Mouse (Mus musculus) liver, postnatal 0 days (tissue): ENCODE measurements at regions not wholly inside any gene's neighbourhood (a gene's known extent, or its start where the extent isn't known, plus 50 kb on each side); places are given as distances from the start of the nearest gene placed in this dataset.

Experiments used
- ATAC-seq: fragments of 200-750 bp; cut with Nextera tagmentation; 2 replicates; pipeline ENCODE4 v1.8.0; 2017; ENCODE audit warnings: mild to moderate bottlenecking, moderate library complexity
- DNase-seq: peaks from one replicate; pipeline ENCODE4 v3.0.0-alpha.2; 2016
- H3K27ac ChIP-seq: fragments of 300-500 bp; sonication (generic); 2 replicates; pipeline ENCODE4 v1.5.1; 2014; ENCODE audit warnings: antibody characterized with exemption, moderate library complexity, mild to moderate bottlenecking, low read depth
- H3K27me3 ChIP-seq: fragments of 300-500 bp; sonication (generic); 2 replicates; pipeline ENCODE4 v1.6.1; 2014; ENCODE audit warnings: low read length, control low read depth, mixed read lengths; ENCODE audit not compliant: insufficient read depth
- H3K36me3 ChIP-seq: fragments of 300-500 bp; sonication (generic); replicated peaks from 2 replicates; pipeline ENCODE4 v1.6.1; 2014; ENCODE audit warnings: mild to moderate bottlenecking, control low read depth, low read length, moderate library complexity, mixed read lengths; ENCODE audit not compliant: insufficient read depth
- H3K4me1 ChIP-seq: fragments of 300-500 bp; sonication (generic); 2 replicates; pipeline ENCODE4 v1.6.1; 2014; ENCODE audit warnings: antibody characterized with exemption, mild to moderate bottlenecking, control low read depth; ENCODE audit not compliant: insufficient read depth
- H3K4me2 ChIP-seq: fragments of 300-500 bp; sonication (generic); 2 replicates; pipeline ENCODE4 v1.6.1; 2014; ENCODE audit warnings: low read depth, mild to moderate bottlenecking, low read length, moderate library complexity, mixed read lengths
- H3K4me3 ChIP-seq: fragments of 300-500 bp; sonication (generic); 2 replicates; pipeline ENCODE4 v1.5.1; 2014; ENCODE audit warnings: low read depth, low read length
- H3K9ac ChIP-seq: fragments of 300-500 bp; sonication (generic); replicated peaks from 2 replicates; pipeline ENCODE4 v1.6.1; 2014; ENCODE audit warnings: mild to moderate bottlenecking, moderate library complexity
- H3K9me3 ChIP-seq: fragments of 300-500 bp; sonication (generic); 2 replicates; pipeline ENCODE4 v1.6.1; 2016; ENCODE audit warnings: mild to moderate bottlenecking, control low read depth, low read length, mixed read lengths
- CTCF ChIP-seq: sonication (generic); IDR thresholded peaks from 2 replicates; pipeline ENCODE4 v1.5.1; 2016; ENCODE audit warnings: antibody characterized with exemption, low read depth
- EP300 ChIP-seq: IDR thresholded peaks from 2 replicates; pipeline ENCODE4 v1.6.1; 2016; ENCODE audit warnings: antibody characterized with exemption, low read depth, mild to moderate bottlenecking
- WGBS: fragments of 180-500 bp; shearing (Covaris S2); extraction: QIAGEN DNeasy Blood & Tissue Kit; methylation state at CpG from one replicate; pipeline ENCODE4 v1.1.7; 2014; ENCODE audit not compliant: insufficient replicate concordance; 5-methylcytosine and 5-hydroxymethylcytosine counted together

DNA sequence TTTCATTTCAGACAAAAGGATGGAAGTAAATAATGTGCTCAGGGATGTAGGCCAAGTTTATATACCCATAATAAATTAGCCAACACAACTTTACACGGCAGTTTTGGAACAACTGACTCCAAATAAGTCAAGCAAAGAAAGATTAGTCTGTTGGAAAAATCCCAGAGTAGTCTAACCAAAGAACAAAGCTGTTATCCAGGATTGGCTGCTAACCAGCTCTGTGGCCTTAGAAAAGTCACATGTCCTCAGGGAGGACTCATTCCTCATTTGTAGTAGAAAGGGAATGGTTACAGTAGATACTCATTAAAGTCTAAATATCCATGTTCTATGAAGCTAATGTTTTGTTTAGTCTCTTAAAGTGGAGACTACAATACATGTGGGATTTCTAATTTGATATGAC is 130.6 kb upstream of the Mid1 start:
- H3K9me3 ChIP-seq = no peaks in the 10 kb centered on the region; the same call in 1 of the 2 replicates
- no peak for DNase-seq
- no peaks in the 10 kb centered on the region for H3K27me3 ChIP-seq
- H3K4me2 ChIP-seq = no peak overlapping the region
- H3K27ac ChIP-seq = no peak overlapping the region
- no peaks in the 10 kb centered on the region for H3K36me3 ChIP-seq
- ATAC-seq = no peak
- TF ChIP-seq EP300 (no peak), CTCF (no peak)
- H3K9ac ChIP-seq = no peak overlapping the region
- no peak overlapping the region for H3K4me3 ChIP-seq
- WGBS = 45% methylated on average over 1 of the region's 1 CpGs
- H3K4me1 ChIP-seq = no peaks in the 10 kb centered on the region

DNA sequence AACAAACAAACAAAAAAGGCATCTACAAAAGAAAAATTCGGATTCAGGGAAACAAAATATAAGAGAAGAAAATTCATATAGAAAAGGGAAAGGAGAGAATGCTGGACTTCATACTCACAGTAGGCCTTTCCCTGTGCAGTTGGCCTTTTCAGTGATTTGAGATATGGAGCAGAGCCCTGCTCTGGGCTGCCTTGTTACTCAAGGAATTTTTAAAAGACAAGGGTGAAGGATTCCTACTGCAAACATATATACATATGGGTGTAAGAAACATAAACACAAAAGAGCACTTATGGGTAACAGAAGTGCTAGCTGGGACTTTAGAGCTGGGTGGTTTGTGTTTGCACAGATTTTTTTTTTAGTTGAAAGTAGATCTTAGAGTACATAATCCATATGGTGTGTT is 132.1 kb upstream of the Mid1 start:
- DNase-seq (no peak), ATAC-seq (no peak)
- TF ChIP-seq EP300 (no peak), CTCF (no peak)
- no peak overlapping the region for H3K4me3 ChIP-seq
- no peaks in the 10 kb centered on the region; the same call in 1 of the 2 replicates for H3K9me3 ChIP-seq
- WGBS = 45% methylated on average over 1 of the region's 1 CpGs
- no peaks in the 10 kb centered on the region for H3K4me1 ChIP-seq
- H3K36me3 ChIP-seq = no peaks in the 10 kb centered on the region
- no peak overlapping the region for H3K9ac ChIP-seq
- H3K4me2 ChIP-seq = no peak overlapping the region
- H3K27me3 ChIP-seq = no peaks in the 10 kb centered on the region
- H3K27ac ChIP-seq = no peak overlapping the region

DNA sequence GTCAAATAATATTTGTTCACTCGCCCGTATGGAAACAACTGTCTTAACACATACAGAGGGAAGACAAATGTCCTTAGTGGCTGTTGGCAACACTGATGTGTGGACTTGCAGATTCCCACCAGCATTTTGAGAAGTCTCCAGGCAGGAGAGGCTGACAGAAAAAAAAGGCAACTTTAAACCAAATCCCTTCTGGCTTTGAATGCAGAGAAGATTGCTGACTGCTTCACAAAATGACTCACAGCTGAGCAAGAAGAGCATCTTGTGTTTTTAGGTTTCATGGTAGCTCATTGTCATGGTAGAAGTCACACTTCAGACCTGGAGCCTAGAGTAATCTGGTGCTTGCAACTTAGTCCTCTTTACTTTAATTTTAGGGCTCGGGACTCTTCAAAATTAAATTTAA is 141.0 kb upstream of the Mid1 start:
- no peaks in the 10 kb centered on the region for H3K4me1 ChIP-seq
- no peak overlapping the region for H3K27ac ChIP-seq

DNA sequence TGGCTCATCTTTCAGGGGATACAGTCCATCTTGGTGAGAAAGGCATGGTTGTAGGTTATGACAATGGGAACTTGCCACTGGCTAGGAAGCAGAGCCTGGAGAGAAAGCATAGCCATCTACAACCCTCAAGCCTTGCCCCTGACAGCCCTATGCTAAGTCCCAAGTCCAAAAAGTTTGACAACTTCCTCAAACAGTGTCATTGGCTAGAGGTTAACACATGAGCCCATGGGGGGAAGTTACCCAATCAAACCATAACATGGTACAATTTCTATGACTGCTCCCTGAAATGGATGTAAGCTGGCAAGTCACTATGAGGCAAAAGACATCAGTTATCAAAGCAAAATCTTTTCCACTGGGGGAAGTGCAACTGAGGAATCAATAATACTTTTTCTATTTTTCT is 176.8 kb upstream of the Mid1 start:
- H3K36me3 ChIP-seq = no peaks in the 10 kb centered on the region
- no peak for DNase-seq
- no peak for TF ChIP-seq CTCF
- TF ChIP-seq EP300 = no peak
- H3K4me3 ChIP-seq = no peak overlapping the region
- no peak overlapping the region for H3K9ac ChIP-seq
- no peak overlapping the region for H3K4me2 ChIP-seq
- no peaks in the 10 kb centered on the region for H3K27me3 ChIP-seq
- no peak for ATAC-seq
- H3K9me3 ChIP-seq = no peaks in the 10 kb centered on the region
- no peak overlapping the region for H3K27ac ChIP-seq
- H3K4me1 ChIP-seq = no peaks in the 10 kb centered on the region

More for the DNA sequence above, 141.0 kb upstream of the Mid1 start:
- Histone ChIP-seq H3K27me3 (no peaks in the 10 kb centered on the region), H3K4me3 (no peak overlapping the region), H3K9me3 (no peaks in the 10 kb centered on the region), H3K9ac (no peak overlapping the region), H3K4me2 (no peak overlapping the region), H3K36me3 (no peaks in the 10 kb centered on the region)
- 67% methylated on average over 3 of the region's 3 CpGs for WGBS
- ATAC-seq (no peak), DNase-seq (no peak)
- TF ChIP-seq EP300 (no peak), CTCF (no peak)

DNA sequence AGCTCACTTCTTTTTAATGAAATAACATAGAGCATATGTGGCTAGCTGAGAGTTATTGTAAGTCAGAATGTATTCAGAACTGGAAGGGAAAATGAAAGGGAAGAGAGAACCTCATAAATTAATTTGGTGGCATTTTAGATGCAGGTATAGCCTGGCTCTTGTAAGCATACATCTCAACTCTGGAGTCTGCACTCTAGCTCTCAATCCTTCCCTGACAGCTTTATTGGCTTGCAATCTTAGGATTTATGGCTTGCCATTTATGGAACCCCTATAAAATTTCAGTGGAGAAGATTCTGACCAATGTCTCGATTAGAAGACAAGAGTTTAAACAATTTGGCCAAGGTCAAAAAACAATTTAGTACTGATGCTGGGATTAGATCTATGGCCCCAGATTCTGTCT is 173.4 kb upstream of the Hccs start:
- Histone ChIP-seq H3K4me3 (no peak overlapping the region), H3K9ac (no peak overlapping the region), H3K4me2 (no peak overlapping the region), H3K9me3 (no peaks in the 10 kb centered on the region), H3K27me3 (no peaks in the 10 kb centered on the region), H3K27ac (no peak overlapping the region), H3K36me3 (no peaks in the 10 kb centered on the region), H3K4me1 (no peaks in the 10 kb centered on the region)
- no peak for TF ChIP-seq CTCF
- no peak for TF ChIP-seq EP300
- DNase-seq (no peak), ATAC-seq (no peak)
- 34% methylated on average over 1 of the region's 1 CpGs for WGBS

DNA sequence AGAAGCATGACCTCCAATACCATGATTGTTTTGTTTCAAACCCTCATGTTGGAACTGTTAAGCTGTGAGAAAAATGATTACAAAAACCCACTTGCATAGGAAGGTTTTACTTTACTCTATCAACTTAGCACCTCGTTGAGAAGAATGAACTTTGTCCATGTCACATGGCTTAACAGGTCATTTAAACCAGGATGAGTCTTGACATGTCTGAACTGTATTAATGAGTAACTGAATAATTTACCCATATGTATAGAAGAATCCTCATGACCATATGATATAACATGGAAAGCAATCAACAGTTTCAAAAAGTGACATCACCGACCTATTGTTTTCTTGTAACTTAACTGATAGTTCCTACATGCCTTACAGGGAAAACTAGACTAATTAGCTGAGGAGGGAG is 153.3 kb upstream of the Hccs start:
- Histone ChIP-seq H3K27me3 (no peaks in the 10 kb centered on the region), H3K4me1 (no peaks in the 10 kb centered on the region), H3K4me3 (no peak overlapping the region), H3K9ac (no peak overlapping the region), H3K36me3 (no peaks in the 10 kb centered on the region), H3K9me3 (no peaks in the 10 kb centered on the region), H3K4me2 (no peak overlapping the region), H3K27ac (no peak overlapping the region)
- DNase-seq (no peak), ATAC-seq (no peak)
- WGBS = 76% methylated on average over 2 of the region's 2 CpGs
- TF ChIP-seq CTCF (no peak), EP300 (no peak)

DNA sequence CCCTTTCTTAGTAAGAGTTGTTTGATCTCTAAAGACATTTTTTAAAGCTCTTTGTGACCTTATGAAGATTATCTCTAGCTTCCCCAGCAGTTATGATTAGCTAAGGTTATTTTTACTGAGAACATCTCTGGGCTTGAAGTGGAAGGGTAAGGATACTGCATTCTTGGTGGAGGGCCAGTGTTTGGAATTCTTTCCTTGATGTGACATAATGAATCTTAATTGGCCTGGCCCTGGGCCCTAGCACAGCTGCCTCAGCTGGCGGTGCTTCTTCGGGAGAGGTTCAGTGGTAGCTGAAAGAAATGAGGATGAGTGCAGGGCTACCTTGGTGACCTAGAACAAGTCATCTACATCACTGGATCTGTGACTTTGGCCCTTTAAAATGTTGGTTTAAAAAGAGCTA is 150.5 kb upstream of the Hccs start:
- Histone ChIP-seq H3K9me3 (no peaks in the 10 kb centered on the region), H3K4me2 (no peak overlapping the region), H3K36me3 (no peaks in the 10 kb centered on the region), H3K27me3 (no peaks in the 10 kb centered on the region), H3K9ac (no peak overlapping the region), H3K4me1 (no peaks in the 10 kb centered on the region), H3K4me3 (no peak overlapping the region), H3K27ac (no peak overlapping the region)
- ATAC-seq = no peak
- 66% methylated on average over 2 of the region's 2 CpGs for WGBS
- no peak for TF ChIP-seq EP300
- TF ChIP-seq CTCF = no peak
- no peak for DNase-seq
